Mouse (Mus musculus): ENCODE data around the gene Tmem200a. TPM values are rescaled to one million over a fixed set of nuclear protein-coding genes. Genes with fewer than 3 reads are reported as not detected.

Gene Tmem200a
- polyA plus RNA-seq (2012; rRNA removed), result 19.4 TPM in 2 replicates

DNA sequence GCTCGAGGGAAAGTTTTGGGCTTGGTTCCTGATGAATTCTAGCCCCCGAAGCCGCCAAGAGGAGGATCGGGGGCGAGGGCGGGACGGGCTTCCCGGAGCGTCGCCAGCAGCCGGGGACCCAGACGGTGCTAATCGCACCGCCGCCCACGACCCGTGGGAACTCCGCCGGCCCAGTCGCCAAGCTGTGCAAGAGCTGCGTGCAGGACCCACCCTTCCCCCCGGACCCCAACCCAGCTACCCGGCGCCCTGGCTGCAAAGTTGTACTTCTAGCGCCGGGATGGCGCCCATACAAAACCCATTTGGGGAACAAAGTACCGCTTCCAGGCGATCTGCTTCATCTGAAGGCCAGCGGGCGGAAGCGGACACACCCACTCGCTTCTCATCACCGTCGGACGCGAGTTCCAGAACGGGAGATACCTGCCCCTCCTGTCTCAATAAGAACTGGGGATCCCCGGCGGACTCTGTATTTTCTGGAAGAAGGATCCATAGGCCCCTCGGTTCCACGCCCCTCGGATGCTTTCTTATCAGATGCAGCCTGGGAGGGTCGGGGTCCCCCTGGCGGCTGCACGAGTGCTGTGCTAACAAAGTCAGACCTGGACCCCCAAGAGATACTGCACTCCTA lies at the start of gene Tmem200a:
Gene Tmem200a, minus strand, starts transcription at position 532 of the 622 bp plus-strand sequence.

DNA sequence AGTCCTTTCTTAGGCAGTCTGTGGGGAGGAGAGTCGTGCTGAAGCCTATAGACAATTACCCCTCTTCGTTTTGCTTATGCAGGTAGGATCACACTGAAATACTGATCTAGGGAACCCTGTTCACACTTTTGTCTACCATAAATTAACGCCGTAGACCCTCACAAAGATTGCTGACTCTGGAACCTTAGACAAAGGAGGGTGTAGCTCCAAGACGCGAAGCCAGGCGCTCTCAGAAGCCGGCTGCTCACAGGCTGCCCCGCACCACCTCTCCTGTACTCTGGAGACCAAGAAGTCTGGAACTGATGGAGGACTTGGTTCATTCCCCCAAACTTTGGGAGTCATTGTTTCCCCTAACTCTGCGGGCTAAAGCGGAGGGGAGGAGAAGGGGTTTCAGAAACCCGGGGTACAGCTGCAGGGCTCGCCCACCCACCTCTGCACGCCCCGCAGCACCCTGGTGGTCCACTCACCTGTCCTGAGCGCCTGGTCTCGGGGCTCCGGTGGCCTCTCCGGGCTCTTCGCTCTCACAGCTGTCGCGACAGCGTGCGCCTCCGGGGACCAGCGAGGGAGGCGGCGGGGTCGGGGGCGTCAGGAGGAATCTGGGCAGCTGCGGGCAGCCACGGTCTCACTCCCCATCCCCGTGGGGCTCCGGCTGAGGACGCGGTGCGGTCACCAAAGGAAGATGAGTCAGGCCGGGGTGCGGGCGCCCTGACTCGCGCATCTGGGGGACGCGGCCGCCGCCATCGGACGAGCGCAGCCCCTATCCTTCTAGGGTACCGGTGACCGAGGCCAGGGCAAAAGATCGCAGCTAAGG lies 976 bp downstream of the Tmem200a start, which contains the start of gene Gm9767:
Gene Gm9767, plus strand, starts transcription at position 585 of the 811 bp plus-strand sequence.

Other genes starting within 250 kb of the Tmem200a start
- 0.95 and 1.1 TPM in 2 replicates for gene Gm9767, start 797 bp downstream of the Tmem200a start, polyA plus RNA-seq (2012; rRNA removed)
- gene Samd3, start 150.7 kb upstream of the Tmem200a start, polyA plus RNA-seq (2012; rRNA removed), result 2.7 and 3.8 TPM in 2 replicates

Measured in central nervous system, embryonic 18 days (tissue).